Mouse (Mus musculus): ENCODE measurements around the gene B3gnt2. TPM values are rescaled to one million over a fixed set of nuclear protein-coding genes. Genes with fewer than 3 reads are reported as not detected.

Gene B3gnt2
- total RNA-seq, 2 experiments from 2014 or later: 14.0 to 15.2 TPM

Other genes with a start within 250 kb of the B3gnt2 start
- 10 to 100 TPM; 59.0 to 60.9 TPM for gene Zrsr1, start 111.0 kb upstream of the B3gnt2 start, total RNA-seq (2021)
- gene Gm28048, start 121.1 kb upstream of the B3gnt2 start, total RNA-seq (2021): 10 to 100 TPM; 11.3 to 16.0 TPM
- gene Commd1, start 121.4 kb upstream of the B3gnt2 start, total RNA-seq (2021): 10 to 100 TPM; 40.3 to 47.2 TPM
- 100 to 1,000 TPM; 101 to 109 TPM for gene Cct4, start 129.6 kb upstream of the B3gnt2 start, total RNA-seq (2021)
- 1 to 10 TPM; 2.5 to 4.9 TPM for gene Fam161a, start 146.6 kb upstream of the B3gnt2 start, total RNA-seq (2021)